Mouse (Mus musculus) frontal cortex, postnatal 10 days (tissue): ENCODE data around the gene Trpv2.

Source experiments
- DNase-seq, 2 experiments: peaks; one replicate each; pipeline ENCODE4 v3.0.0; 2022; ENCODE audit warnings: low spot score in 2 of 2, mixed read lengths in 1 of 2

Trpv2 gene

DNA sequence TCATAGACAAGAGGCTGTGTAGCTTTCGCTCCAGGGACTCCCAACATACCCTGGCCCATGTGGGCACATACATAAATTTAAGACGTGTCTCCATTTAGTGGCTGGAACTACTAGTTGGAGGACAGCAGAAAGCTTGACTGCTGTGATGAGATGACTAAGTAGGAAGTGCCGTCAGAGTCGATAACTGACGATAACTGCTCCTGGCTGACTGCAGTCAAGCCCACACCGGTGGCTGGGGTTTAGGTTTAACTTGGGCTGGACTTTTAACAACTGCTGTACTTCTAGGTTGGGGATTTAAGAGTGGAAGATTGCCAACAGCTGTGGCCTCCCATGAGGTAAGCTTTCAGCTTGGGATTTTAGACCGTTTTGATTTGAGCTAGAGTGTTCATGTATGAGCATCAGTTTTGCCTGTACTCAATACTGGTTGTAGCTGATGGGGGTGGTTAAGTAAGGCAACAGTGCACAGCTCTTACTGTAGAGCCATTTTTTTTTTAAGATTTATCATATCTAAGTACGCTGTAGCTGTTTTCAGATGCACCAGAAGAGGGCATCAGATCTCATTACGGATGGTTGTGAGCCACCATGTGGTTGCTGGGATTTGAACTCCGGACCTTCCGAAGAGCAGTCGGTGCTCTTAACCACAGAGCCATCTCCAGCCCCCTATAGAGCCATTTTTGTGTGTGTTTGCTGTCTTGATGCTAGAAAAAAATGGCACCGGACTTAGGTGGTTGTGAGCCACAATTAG, 29.2 kb downstream of the Trpv2 start:
- no peak for DNase-seq

DNA sequence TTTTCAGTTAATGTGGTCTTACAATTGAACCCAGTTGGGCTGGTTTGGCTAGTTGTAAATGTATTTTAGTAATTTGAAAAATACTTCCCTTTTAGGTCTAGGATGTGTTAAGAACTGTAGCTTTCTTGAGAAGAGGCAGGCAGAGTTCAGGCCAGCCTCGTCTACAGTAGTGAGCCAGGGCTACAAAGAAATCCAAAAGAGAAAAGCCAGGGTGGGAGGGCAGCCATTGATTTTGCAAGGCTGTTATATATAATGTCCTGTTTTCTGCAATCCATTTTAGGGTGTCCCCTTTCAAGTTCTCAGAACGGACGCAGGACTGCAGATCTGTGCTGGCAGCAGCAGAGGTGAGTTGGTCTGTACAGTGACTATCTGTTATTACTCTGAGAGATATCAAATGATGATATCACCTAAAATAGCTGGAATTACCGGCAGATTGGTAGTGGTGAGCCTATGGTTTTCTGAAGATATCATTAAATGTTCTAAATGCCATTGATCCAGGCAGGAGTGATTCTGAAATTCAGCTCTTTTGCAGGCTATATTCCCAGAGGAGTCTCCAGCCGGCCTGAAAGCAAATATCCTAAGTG, 29.9 kb downstream of the Trpv2 start:
- DNase-seq: no peak

DNA sequence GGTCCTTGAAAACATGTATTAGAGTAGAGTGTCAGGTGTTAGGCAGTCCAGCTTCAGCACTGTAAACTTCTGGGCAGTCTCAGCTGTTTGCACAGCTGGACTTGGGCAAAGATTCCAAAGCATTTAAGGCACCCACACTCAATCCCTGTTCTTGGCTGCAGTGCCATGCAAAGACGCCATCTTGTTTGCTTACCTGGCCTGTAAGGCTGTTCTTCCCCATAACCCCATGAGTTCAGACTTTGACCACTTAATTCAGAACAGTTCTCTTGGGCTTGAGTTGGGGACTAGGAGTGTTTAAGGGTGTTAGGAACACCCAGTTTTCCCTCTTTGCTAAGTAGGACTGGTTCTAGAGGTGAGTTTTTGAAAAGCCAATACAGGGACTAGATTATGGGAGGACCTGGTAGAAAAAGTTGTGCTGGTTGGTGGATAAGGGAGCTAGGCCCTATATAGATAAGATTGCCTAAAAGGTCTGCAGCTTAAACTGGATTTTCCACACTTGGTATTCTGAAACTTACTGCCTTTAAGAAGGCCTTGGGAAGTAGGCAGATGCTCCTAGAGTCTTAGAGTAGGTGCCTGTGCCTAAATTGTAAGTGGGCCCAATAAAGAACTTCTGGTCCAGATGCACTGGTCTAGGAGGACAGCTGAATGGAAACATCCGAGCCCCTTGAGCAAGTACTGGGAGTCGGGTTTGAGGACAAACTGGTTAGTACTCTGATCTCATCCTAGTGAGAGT, 30.8 kb downstream of the Trpv2 start:
- DNase-seq: no peak

DNA sequence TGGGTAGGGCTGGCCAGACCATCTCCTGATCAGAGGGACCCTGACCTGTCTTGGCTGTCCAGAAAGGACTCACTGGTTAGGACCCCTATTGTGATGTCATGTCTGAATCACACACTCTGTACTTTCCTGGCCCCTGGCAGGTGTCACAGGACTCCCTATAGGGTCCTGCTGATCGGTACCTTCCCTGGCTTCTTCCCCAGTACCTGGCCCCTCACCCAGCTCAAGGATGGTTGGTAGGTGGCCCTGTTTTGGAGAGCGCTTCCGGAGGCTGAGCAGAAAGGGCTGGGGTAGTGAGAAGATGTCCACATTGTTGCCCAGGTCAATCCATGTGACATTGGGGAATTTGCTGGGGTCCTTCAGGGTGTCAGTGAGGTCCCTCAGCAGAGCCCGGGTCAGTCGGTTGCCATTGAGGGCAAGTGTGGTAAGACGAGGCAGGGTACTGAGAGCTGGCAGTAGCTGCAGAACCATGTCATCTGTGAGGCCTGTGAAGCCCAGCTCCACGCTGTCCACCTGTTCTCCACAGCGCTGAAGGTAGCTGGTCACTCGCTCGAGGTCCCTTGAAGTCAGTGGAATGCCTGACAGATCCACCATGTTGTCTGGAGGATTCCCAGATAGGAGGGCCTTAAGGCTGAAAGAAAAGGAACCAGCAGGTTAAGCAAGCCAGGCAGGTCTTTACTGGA, 31.5 kb downstream of the Trpv2 start:
- no peak for DNase-seq

DNA sequence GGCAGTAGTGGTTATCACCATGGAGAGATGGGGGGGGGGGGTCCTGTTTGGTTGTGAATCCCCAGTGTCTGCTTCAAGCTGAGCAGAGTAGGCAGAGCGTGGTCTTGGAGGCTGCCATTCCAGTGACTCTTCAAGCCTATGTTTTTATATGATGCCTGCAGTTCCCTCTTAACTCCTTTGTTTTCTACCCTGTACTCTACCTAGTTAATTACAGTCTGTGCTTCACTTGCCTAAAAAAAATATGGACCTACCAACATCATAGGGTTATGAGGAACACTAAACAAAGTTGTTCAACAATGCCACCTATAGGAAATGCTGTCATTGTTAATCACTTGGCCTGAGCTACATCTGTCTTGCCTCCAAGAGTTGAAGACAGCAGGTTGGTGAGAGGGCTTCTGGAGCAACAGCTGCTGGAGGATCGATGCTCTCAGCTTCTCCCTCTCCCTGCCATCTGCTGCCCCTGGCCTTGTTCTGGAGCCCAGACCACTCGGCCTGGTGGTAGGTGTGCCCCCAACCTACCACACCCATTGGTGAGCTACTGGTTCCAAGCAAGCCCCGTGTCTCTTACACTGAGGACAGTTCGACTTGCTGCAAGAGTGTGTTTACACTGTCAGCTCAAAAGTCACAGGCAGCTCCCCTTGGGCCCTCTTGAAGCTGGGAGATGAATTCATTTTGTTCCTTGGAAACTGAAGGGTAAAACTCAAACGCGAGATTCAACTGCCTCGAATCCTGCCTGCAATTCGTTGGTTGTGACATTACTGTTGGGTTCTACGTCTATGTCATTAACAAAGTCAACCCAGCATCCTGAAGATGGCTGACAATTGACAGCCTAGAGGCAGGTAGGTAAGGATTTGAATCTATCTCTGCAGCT, 32.2 kb downstream of the Trpv2 start:
- no peak for DNase-seq

GRCm38 (mm10) chr11:62607170-62607951, 33.1 kb downstream of the Trpv2 start:
- DNase-seq: no peak

- no peak for DNase-seq
Measured at GRCm38 (mm10) chr11:62607952-62608201, 33.6 kb downstream of the Trpv2 start.

DNA sequence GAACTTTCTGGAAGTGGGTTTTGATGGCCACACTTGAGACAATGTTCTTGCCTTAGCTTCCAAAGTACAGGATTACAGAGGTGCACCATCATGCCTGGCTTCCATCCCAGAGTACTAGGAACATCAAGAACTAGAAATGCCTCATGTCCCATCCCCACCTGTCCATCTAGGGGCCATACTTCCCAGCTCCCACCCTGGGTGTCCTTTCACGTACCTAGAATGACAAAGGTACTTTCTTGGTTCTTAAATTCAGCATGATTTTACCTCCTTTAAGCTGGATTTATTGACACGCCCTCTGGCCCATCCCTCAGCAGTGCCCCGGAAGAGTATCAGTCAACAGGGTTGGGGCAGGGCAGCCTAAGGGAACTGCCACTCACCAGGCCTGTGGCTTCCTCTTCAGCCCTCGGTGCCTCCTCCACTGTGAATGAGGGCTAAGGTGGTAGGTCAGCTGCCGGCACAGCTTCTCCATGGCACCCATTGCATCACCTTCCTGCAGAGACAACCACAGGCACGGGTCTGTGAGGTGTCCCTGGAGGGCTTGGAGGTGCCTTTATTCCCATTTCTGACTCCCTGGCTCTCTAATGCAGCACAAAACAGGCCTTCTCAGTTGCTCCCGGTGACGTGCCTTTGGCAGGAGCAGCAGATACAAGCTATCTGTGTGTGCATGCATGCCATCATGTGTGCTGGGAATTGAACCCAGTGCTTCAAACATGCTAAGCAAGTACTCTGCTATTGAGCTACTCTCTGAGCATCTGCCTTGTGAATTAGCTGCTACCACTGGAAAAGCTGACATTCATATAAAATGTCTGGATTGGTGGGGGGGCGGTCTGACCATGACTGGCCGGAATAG, 34.8 kb downstream of the Trpv2 start:
- DNase-seq: no peak

- DNase-seq: no peak
Measured at GRCm38 (mm10) chr11:62610304-62610703, 36.0 kb downstream of the Trpv2 start.

- no peak for DNase-seq
Measured at GRCm38 (mm10) chr11:62612604-62613003, 38.3 kb downstream of the Trpv2 start.

GRCm38 (mm10) chr11:62613657-62614365, 39.5 kb downstream of the Trpv2 start:
- peak; percentile 86 to 92 for DNase-seq

DNA sequence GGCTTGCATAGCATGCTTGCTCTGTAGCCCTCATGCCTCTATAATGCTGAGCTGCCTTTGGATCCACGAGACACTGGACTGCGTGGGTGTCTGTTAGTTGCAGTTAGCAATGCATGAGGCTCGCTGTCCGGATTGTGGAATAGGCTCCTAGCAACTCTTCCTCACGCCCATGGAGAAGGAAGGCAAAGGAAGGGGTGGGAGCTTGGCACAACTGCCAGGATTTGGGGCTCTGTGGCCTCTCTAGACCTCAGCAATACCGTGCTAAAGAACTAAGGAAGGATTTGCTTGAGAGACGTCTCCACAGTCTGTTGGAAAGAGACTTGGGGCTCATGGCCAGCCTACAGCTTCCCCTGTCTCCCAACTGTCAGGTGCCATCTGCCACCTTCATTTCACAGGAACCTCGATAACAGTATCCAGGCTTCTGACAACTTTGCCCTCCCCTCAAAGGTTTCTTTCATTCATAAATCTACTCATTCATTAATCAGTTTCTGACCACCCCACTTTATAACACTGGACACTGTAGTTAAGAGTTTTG, 40.7 kb downstream of the Trpv2 start:
- DNase-seq: no peak

GRCm38 (mm10) chr11:62615456-62615855, 41.2 kb downstream of the Trpv2 start:
- DNase-seq: no peak

DNA sequence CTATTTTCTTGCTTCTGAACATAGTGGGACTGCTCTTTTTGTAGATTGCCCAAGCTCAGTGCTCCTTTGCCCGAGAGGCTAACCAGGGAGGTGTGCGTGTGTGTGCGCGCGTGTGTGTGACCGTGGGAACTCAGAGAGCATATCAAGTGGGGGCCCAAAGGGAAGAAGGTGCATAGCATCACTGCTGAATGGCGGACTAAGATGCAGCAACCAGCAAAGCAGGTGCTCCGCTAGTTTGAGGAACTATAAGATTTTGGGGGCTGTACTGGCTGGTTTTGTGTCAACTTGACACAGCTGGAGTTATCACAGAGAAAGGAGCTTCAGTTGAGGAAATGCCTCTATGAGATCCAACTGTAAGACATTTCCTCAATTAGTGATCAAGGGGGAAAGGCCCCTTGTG, 46.8 kb downstream of the Trpv2 start:
- no peak for DNase-seq

GRCm38 (mm10) chr11:62621586-62622283, 47.4 kb downstream of the Trpv2 start:
- no peak for DNase-seq

GRCm38 (mm10) chr11:62622850-62623249, 48.6 kb downstream of the Trpv2 start:
- no peak for DNase-seq

DNA sequence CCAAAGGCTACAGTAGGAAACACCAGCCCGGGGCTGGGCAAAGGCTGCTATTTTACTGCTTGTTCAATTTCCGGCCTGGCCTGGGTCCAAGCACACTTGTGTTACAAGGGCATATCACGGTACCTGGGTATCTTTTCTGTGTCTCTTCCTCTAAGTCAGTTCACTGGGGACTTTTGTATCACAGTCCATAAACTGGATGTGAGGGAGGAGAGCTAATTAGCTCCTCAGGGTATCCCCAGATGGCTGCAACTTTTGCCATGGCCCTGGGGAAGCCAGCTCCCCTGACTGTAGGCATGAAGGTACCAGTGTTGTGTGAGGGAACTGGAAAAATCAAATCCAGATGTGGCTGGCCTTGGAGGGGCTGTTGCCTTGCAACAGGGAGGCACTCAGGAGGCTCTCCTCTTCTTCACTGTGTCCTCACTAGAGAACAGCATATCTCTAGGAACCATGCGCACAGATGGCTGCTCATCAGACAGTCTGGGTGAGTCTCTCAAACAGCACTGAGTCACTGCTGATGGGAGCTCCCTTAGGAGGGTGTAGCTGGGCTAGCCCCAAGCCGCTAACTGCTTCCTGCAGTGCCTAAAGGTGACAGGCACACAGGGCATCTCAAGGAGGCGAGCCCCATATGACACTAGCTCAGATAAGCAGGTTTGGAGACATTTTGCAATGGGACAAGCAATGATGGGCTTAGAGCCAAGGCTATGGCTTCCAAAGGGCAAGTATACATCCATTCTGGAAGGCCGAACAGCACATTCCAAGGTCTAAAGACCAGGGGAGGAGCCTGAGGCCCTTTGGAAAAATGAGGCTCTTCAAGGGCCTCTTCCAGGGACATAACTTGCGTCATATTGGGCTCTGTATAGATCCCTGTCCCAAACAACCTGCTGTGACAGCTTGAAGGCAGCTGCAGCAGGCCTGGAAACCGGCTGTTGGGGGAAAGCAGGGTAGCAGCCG, 50.3 kb downstream of the Trpv2 start:
- DNase-seq: no peak
